Mouse (Mus musculus): Measurements from ENCODE around the gene Ticam1. TPM values are rescaled to one million over a fixed set of nuclear protein-coding genes. Genes with fewer than 3 reads are reported as not detected.
A peak's percentile ranks its signal among the peaks of the same experiment; 100 is the strongest.

Gene Ticam1
- total and polyA plus RNA-seq, 3 experiments = 6.4 to 18.6 (median 17.6) TPM

- dilution Hi-C loops (cut with MboI; ENCODE audit: extremely low pct_ligation_motif_present, extremely low pct_unique_long_range_greater_than_20kb, low sequenced_read_pairs) = no loop called here
- in situ Hi-C loops (cut with MboI; ENCODE audit: low pct_ligation_motif_present, low pct_unique_long_range_greater_than_20kb, low sequenced_read_pairs) = no loop called here
These were observed 1.8 kb upstream of the Ticam1 start for GRCm38 (mm10) chr17:56278340-56278739.

GRCm38 (mm10) chr17:56277567-56277893, 944 bp upstream of the Ticam1 start:
- Histone ChIP-seq H3K27me3 (replicated peaks) (no peaks in the 10 kb centered on the region), H3K9me3 (replicated peaks; ENCODE audit: low read length) (no peaks in the 10 kb centered on the region), H3K36me3 (replicated peaks in 1 of 2; ENCODE audit: control insufficient read depth in 1 of 2, insufficient read depth in 1 of 2, low read length in 1 of 2) (peaks cover 28 to 55% of the 10 kb centered on the region in 2 experiments), H3K27ac (ENCODE audit: insufficient read depth, low read depth) (peak overlapping the region; percentile 84), H3K9ac (ENCODE audit: insufficient read depth, low read depth) (peak overlapping the region; percentile 81), H3K4me3 (replicated peaks in 1 of 3; ENCODE audit: low read depth in 2 of 3, low read length in 2 of 3, poor library complexity in 1 of 3) (peak overlapping the region; percentile 32 to 85 (median 51)), H3K4me2 (ENCODE audit: insufficient read depth, low read depth, poor library complexity, severe bottlenecking) (peak overlapping the region; percentile 69), H3K4me1 (ENCODE audit: control insufficient read depth in 1 of 2, insufficient read depth in 2 of 2) (peaks cover 36 to 58% of the 10 kb centered on the region in 2 experiments), H3K79me2 (replicated peaks; ENCODE audit: control insufficient read depth, extremely low read depth, insufficient read depth, poor library complexity, severe bottlenecking) (peaks cover 37% of the 10 kb centered on the region)
- dilution Hi-C loops (cut with MboI; ENCODE audit: extremely low pct_ligation_motif_present, extremely low pct_unique_long_range_greater_than_20kb, low sequenced_read_pairs) (no loop called here), in situ Hi-C loops (cut with MboI; ENCODE audit: low pct_ligation_motif_present, low pct_unique_long_range_greater_than_20kb, low sequenced_read_pairs) (no loop called here)
- no peak for DNase-seq (ENCODE audit: extremely low read depth)
- TF ChIP-seq MAFK (IDR thresholded peaks at IDR 0.05; ENCODE audit: insufficient replicate concordance, low read length) (no peak), MEF2A (IDR thresholded peaks at IDR 0.05; ENCODE audit: borderline replicate concordance, low read depth, low read length) (0 out of 2 replicates have a peak, but pooled peaks have one; percentile 24), ZC3H11A (IDR thresholded peaks at IDR 0.05; ENCODE audit: low read depth, low read length) (no peak), CHD1 (IDR thresholded peaks at IDR 0.05; ENCODE audit: low read depth, low read length) (no peak), KAT2A (IDR thresholded peaks at IDR 0.05; ENCODE audit: insufficient replicate concordance, low read length) (no peak), POLR2AphosphoS2 (IDR thresholded peaks at IDR 0.05; ENCODE audit: low read depth, low read length) (no peak), HCFC1 (IDR thresholded peaks at IDR 0.05; ENCODE audit: low read depth, low read length) (no peak), CTCF (conservative IDR thresholded peaks at IDR 0.05 in 1 of 2, IDR thresholded peaks at IDR 0.05 in 1 of 2; ENCODE audit: low read depth in 2 of 2, low read length in 2 of 2) (no peak; a peak in 1 of 4 replicates), RAD21 (IDR thresholded peaks at IDR 0.05; ENCODE audit: low read depth, low read length) (no peak)

More at GRCm38 (mm10) chr17:56278340-56278739, 1.8 kb upstream of the Ticam1 start:
- Histone ChIP-seq H3K4me3 (replicated peaks in 1 of 3; ENCODE audit: low read depth in 2 of 3, low read length in 2 of 3, poor library complexity in 1 of 3) (no peak overlapping the region), H3K4me1 (ENCODE audit: control insufficient read depth in 1 of 2, insufficient read depth in 2 of 2) (peaks cover 36 to 57% of the 10 kb centered on the region in 2 experiments), H3K27me3 (replicated peaks) (no peaks in the 10 kb centered on the region), H3K79me2 (replicated peaks; ENCODE audit: control insufficient read depth, extremely low read depth, insufficient read depth, poor library complexity, severe bottlenecking) (peaks cover 29% of the 10 kb centered on the region), H3K4me2 (ENCODE audit: insufficient read depth, low read depth, poor library complexity, severe bottlenecking) (peak overlapping the region; percentile 69), H3K9me3 (replicated peaks; ENCODE audit: low read length) (no peaks in the 10 kb centered on the region), H3K36me3 (replicated peaks in 1 of 2; ENCODE audit: control insufficient read depth in 1 of 2, insufficient read depth in 1 of 2, low read length in 1 of 2) (peaks cover 30 to 55% of the 10 kb centered on the region in 2 experiments), H3K9ac (ENCODE audit: insufficient read depth, low read depth) (peak overlapping the region; percentile 81), H3K27ac (ENCODE audit: insufficient read depth, low read depth) (peak overlapping the region; percentile 89)
- TF ChIP-seq MAFK (IDR thresholded peaks at IDR 0.05; ENCODE audit: insufficient replicate concordance, low read length) = no peak
- TF ChIP-seq MAZ (IDR thresholded peaks at IDR 0.05; ENCODE audit: low read depth, low read length) = no peak
- TF ChIP-seq MXI1 (IDR thresholded peaks at IDR 0.05; ENCODE audit: low read depth, low read length) = no peak
- no peak for TF ChIP-seq MYC (IDR thresholded peaks at IDR 0.05; ENCODE audit: low read depth, low read length)
- no peak for TF ChIP-seq NELFE (IDR thresholded peaks at IDR 0.05; ENCODE audit: low read depth, low read length)
- no peak for TF ChIP-seq CHD2 (IDR thresholded peaks at IDR 0.05; ENCODE audit: low read length)
- TF ChIP-seq POLR2AphosphoS2 (IDR thresholded peaks at IDR 0.05; ENCODE audit: low read depth, low read length) = no peak
- TF ChIP-seq MEF2A (IDR thresholded peaks at IDR 0.05; ENCODE audit: borderline replicate concordance, low read depth, low read length) = no peak
- TF ChIP-seq CTCF (conservative IDR thresholded peaks at IDR 0.05 in 1 of 2, IDR thresholded peaks at IDR 0.05 in 1 of 2; ENCODE audit: low read depth in 2 of 2, low read length in 2 of 2) = no peak
- TF ChIP-seq JUND (conservative IDR thresholded peaks at IDR 0.05; ENCODE audit: low read depth, low read length) = 0 out of 2 replicates have a peak, but pooled peaks have one; percentile 31
- no peak for TF ChIP-seq TCF12 (IDR thresholded peaks at IDR 0.05; ENCODE audit: low read depth, low read length)
- no peak for TF ChIP-seq TBP (conservative IDR thresholded peaks at IDR 0.05; ENCODE audit: low read depth, low read length)
- TF ChIP-seq GABPA (IDR thresholded peaks at IDR 0.05; ENCODE audit: insufficient replicate concordance, low read depth, low read length) = no peak
- no peak for TF ChIP-seq USF1 (IDR thresholded peaks at IDR 0.05; ENCODE audit: low read depth, low read length)
- TF ChIP-seq USF2 (conservative IDR thresholded peaks at IDR 0.05; ENCODE audit: low read depth, low read length) = no peak
- no peak for TF ChIP-seq ZNF384 (IDR thresholded peaks at IDR 0.05; ENCODE audit: low read depth, low read length)
- TF ChIP-seq BHLHE40 (IDR thresholded peaks at IDR 0.05; ENCODE audit: low read depth, low read length) = no peak
- peak; percentile 55; the same call in 1 of the 2 replicates for TF ChIP-seq IRF4 (IDR thresholded peaks at IDR 0.05; ENCODE audit: low read depth, low read length)
- no peak for TF ChIP-seq JUN (IDR thresholded peaks at IDR 0.05; ENCODE audit: insufficient read depth, low read depth, low read length)
- no peak for TF ChIP-seq CHD1 (IDR thresholded peaks at IDR 0.05; ENCODE audit: low read depth, low read length)
- TF ChIP-seq RCOR1 (conservative IDR thresholded peaks at IDR 0.05; ENCODE audit: low read depth, low read length) = 0 out of 2 replicates have a peak, but pooled peaks have one; percentile 48
- TF ChIP-seq ZKSCAN1 (IDR thresholded peaks at IDR 0.05; ENCODE audit: borderline replicate concordance, low read depth, low read length) = no peak
- no peak for TF ChIP-seq ETS1 (conservative IDR thresholded peaks at IDR 0.05; ENCODE audit: low read depth, low read length)
- no peak for TF ChIP-seq POLR2A (IDR thresholded peaks at IDR 0.05; ENCODE audit: low read depth, low read length)
- no peak for TF ChIP-seq HCFC1 (IDR thresholded peaks at IDR 0.05; ENCODE audit: low read depth, low read length)
- TF ChIP-seq ELF1 (IDR thresholded peaks at IDR 0.05; ENCODE audit: low read depth, low read length) = no peak
- no peak for DNase-seq (ENCODE audit: extremely low read depth)

Measured in CH12.LX (cell line).